Mouse (Mus musculus): Measurements from ENCODE around the gene Ranbp17. TPM values are rescaled to one million over a fixed set of nuclear protein-coding genes. Genes with fewer than 3 reads are reported as not detected.

The Ranbp17 gene
- polyA plus RNA-seq, 1 experiment from 2014 or later, result 11.1 TPM

- Histone ChIP-seq H3K27ac (ENCODE audit: low read length) (no peak overlapping the region), H3K4me1 (ENCODE audit: control insufficient read depth, insufficient read depth, low read length) (no peaks in the 10 kb centered on the region), H3K4me3 (ENCODE audit: low read depth, low read length) (no peak overlapping the region), H3K36me3 (ENCODE audit: control insufficient read depth, insufficient read depth, low read length) (no peaks in the 10 kb centered on the region), H3K27me3 (ENCODE audit: control insufficient read depth, insufficient read depth, low read length) (no peaks in the 10 kb centered on the region), H3K4me2 (replicated peaks; ENCODE audit: low read depth, low read length) (no peak overlapping the region), H3K9me3 (ENCODE audit: control insufficient read depth, low read depth, low read length) (no peaks in the 10 kb centered on the region), H3K9ac (replicated peaks; ENCODE audit: low read depth, low read length) (no peak overlapping the region)
- WGBS, result 83% methylated on average over 4 of the region's 4 CpGs
- ATAC-seq (ENCODE audit: insufficient number of reproducible peaks, insufficient read depth, low FRiP score, low read depth), result no peak
These were observed 21.0 kb upstream of the Ranbp17 start for GRCm38 (mm10) chr11:33534541-33534940.

GRCm38 (mm10) chr11:33533577-33533976, 20.0 kb upstream of the Ranbp17 start:
- Histone ChIP-seq H3K4me3 (ENCODE audit: low read depth, low read length) (no peak overlapping the region), H3K36me3 (ENCODE audit: control insufficient read depth, insufficient read depth, low read length) (no peaks in the 10 kb centered on the region), H3K27me3 (ENCODE audit: control insufficient read depth, insufficient read depth, low read length) (no peaks in the 10 kb centered on the region), H3K9me3 (ENCODE audit: control insufficient read depth, low read depth, low read length) (no peaks in the 10 kb centered on the region), H3K9ac (replicated peaks; ENCODE audit: low read depth, low read length) (no peak overlapping the region), H3K4me1 (ENCODE audit: control insufficient read depth, insufficient read depth, low read length) (no peaks in the 10 kb centered on the region), H3K4me2 (replicated peaks; ENCODE audit: low read depth, low read length) (no peak overlapping the region), H3K27ac (ENCODE audit: low read length) (no peak overlapping the region)
- WGBS, result 67% methylated on average over 3 of the region's 3 CpGs
- ATAC-seq (ENCODE audit: insufficient number of reproducible peaks, insufficient read depth, low FRiP score, low read depth), result no peak

GRCm38 (mm10) chr11:33529576-33529975, 16.0 kb upstream of the Ranbp17 start:
- Histone ChIP-seq H3K27me3 (ENCODE audit: control insufficient read depth, insufficient read depth, low read length) (no peaks in the 10 kb centered on the region), H3K36me3 (ENCODE audit: control insufficient read depth, insufficient read depth, low read length) (no peaks in the 10 kb centered on the region), H3K9me3 (ENCODE audit: control insufficient read depth, low read depth, low read length) (no peaks in the 10 kb centered on the region), H3K27ac (ENCODE audit: low read length) (no peak overlapping the region), H3K4me2 (replicated peaks; ENCODE audit: low read depth, low read length) (no peak overlapping the region), H3K4me1 (ENCODE audit: control insufficient read depth, insufficient read depth, low read length) (no peaks in the 10 kb centered on the region), H3K9ac (replicated peaks; ENCODE audit: low read depth, low read length) (no peak overlapping the region), H3K4me3 (ENCODE audit: low read depth, low read length) (no peak overlapping the region)
- WGBS, result 4% methylated on average over 2 of the region's 2 CpGs
- no peak for ATAC-seq (ENCODE audit: insufficient number of reproducible peaks, insufficient read depth, low FRiP score, low read depth)

GRCm38 (mm10) chr11:33512854-33513375, 631 bp downstream of the Ranbp17 start:
- Histone ChIP-seq H3K27me3 (ENCODE audit: control insufficient read depth, insufficient read depth, low read length) (no peaks in the 10 kb centered on the region), H3K4me1 (ENCODE audit: control insufficient read depth, insufficient read depth, low read length) (no peaks in the 10 kb centered on the region), H3K36me3 (ENCODE audit: control insufficient read depth, insufficient read depth, low read length) (no peaks in the 10 kb centered on the region), H3K9ac (replicated peaks; ENCODE audit: low read depth, low read length) (peak overlapping the region; percentile 59), H3K9me3 (ENCODE audit: control insufficient read depth, low read depth, low read length) (no peaks in the 10 kb centered on the region), H3K4me3 (ENCODE audit: low read depth, low read length) (peak overlapping the region; percentile 72), H3K27ac (ENCODE audit: low read length) (peak overlapping the region; percentile 55), H3K4me2 (replicated peaks; ENCODE audit: low read depth, low read length) (peak overlapping the region; percentile 46)
- peak; percentile 85 for ATAC-seq (ENCODE audit: insufficient number of reproducible peaks, insufficient read depth, low FRiP score, low read depth)
- under 1% methylated on average over 43 of the region's 43 CpGs for WGBS

- no peak overlapping the region for H3K9ac ChIP-seq (replicated peaks; ENCODE audit: low read depth, low read length)
- no peaks in the 10 kb centered on the region for H3K9me3 ChIP-seq (ENCODE audit: control insufficient read depth, low read depth, low read length)
- H3K27me3 ChIP-seq (ENCODE audit: control insufficient read depth, insufficient read depth, low read length), result no peaks in the 10 kb centered on the region
- H3K4me3 ChIP-seq (ENCODE audit: low read depth, low read length), result no peak overlapping the region
- no peak overlapping the region for H3K27ac ChIP-seq (ENCODE audit: low read length)
- no peaks in the 10 kb centered on the region for H3K4me1 ChIP-seq (ENCODE audit: control insufficient read depth, insufficient read depth, low read length)
- no peak overlapping the region for H3K4me2 ChIP-seq (replicated peaks; ENCODE audit: low read depth, low read length)
- no peaks in the 10 kb centered on the region for H3K36me3 ChIP-seq (ENCODE audit: control insufficient read depth, insufficient read depth, low read length)
- ATAC-seq (ENCODE audit: insufficient number of reproducible peaks, insufficient read depth, low FRiP score, low read depth), result no peak
These were observed 4.1 kb downstream of the Ranbp17 start for GRCm38 (mm10) chr11:33509401-33509800.

- H3K9me3 ChIP-seq (ENCODE audit: control insufficient read depth, low read depth, low read length), result no peaks in the 10 kb centered on the region
- no peaks in the 10 kb centered on the region for H3K4me1 ChIP-seq (ENCODE audit: control insufficient read depth, insufficient read depth, low read length)
- no peak overlapping the region for H3K27ac ChIP-seq (ENCODE audit: low read length)
- no peak for ATAC-seq (ENCODE audit: insufficient number of reproducible peaks, insufficient read depth, low FRiP score, low read depth)
- WGBS, result 41% methylated on average over 4 of the region's 4 CpGs
- no peaks in the 10 kb centered on the region for H3K36me3 ChIP-seq (ENCODE audit: control insufficient read depth, insufficient read depth, low read length)
- no peaks in the 10 kb centered on the region for H3K27me3 ChIP-seq (ENCODE audit: control insufficient read depth, insufficient read depth, low read length)
- H3K9ac ChIP-seq (replicated peaks; ENCODE audit: low read depth, low read length), result no peak overlapping the region
- no peak overlapping the region for H3K4me3 ChIP-seq (ENCODE audit: low read depth, low read length)
- H3K4me2 ChIP-seq (replicated peaks; ENCODE audit: low read depth, low read length), result no peak overlapping the region
These were observed 27.8 kb downstream of the Ranbp17 start for GRCm38 (mm10) chr11:33485746-33486145.

- H3K27me3 ChIP-seq (ENCODE audit: control insufficient read depth, insufficient read depth, low read length), result no peaks in the 10 kb centered on the region
- no peaks in the 10 kb centered on the region; the same call in 1 of the 2 replicates for H3K36me3 ChIP-seq (ENCODE audit: control insufficient read depth, insufficient read depth, low read length)
- no peak overlapping the region for H3K27ac ChIP-seq (ENCODE audit: low read length)
- WGBS, result 81% methylated on average over 10 of the region's 10 CpGs
- no peak overlapping the region for H3K4me3 ChIP-seq (ENCODE audit: low read depth, low read length)
- no peaks in the 10 kb centered on the region for H3K9me3 ChIP-seq (ENCODE audit: control insufficient read depth, low read depth, low read length)
- ATAC-seq (ENCODE audit: insufficient number of reproducible peaks, insufficient read depth, low FRiP score, low read depth), result no peak
- H3K4me2 ChIP-seq (replicated peaks; ENCODE audit: low read depth, low read length), result no peak overlapping the region
- H3K9ac ChIP-seq (replicated peaks; ENCODE audit: low read depth, low read length), result no peak overlapping the region
- H3K4me1 ChIP-seq (ENCODE audit: control insufficient read depth, insufficient read depth, low read length), result no peaks in the 10 kb centered on the region
These were observed 33.1 kb downstream of the Ranbp17 start for GRCm38 (mm10) chr11:33480410-33480809.

GRCm38 (mm10) chr11:33479209-33479608, 34.3 kb downstream of the Ranbp17 start:
- Histone ChIP-seq H3K27ac (ENCODE audit: low read length) (no peak overlapping the region), H3K4me3 (ENCODE audit: low read depth, low read length) (no peak overlapping the region), H3K9me3 (ENCODE audit: control insufficient read depth, low read depth, low read length) (no peaks in the 10 kb centered on the region), H3K36me3 (ENCODE audit: control insufficient read depth, insufficient read depth, low read length) (no peaks in the 10 kb centered on the region; the same call in 1 of the 2 replicates), H3K27me3 (ENCODE audit: control insufficient read depth, insufficient read depth, low read length) (no peaks in the 10 kb centered on the region), H3K9ac (replicated peaks; ENCODE audit: low read depth, low read length) (no peak overlapping the region), H3K4me1 (ENCODE audit: control insufficient read depth, insufficient read depth, low read length) (no peaks in the 10 kb centered on the region), H3K4me2 (replicated peaks; ENCODE audit: low read depth, low read length) (no peak overlapping the region)
- no peak for ATAC-seq (ENCODE audit: insufficient number of reproducible peaks, insufficient read depth, low FRiP score, low read depth)
- WGBS, result 87% methylated on average over 4 of the region's 4 CpGs

GRCm38 (mm10) chr11:33476634-33477033, 36.9 kb downstream of the Ranbp17 start:
- Histone ChIP-seq H3K4me3 (ENCODE audit: low read depth, low read length) (no peak overlapping the region), H3K27ac (ENCODE audit: low read length) (no peak overlapping the region), H3K4me1 (ENCODE audit: control insufficient read depth, insufficient read depth, low read length) (no peaks in the 10 kb centered on the region), H3K4me2 (replicated peaks; ENCODE audit: low read depth, low read length) (no peak overlapping the region), H3K9me3 (ENCODE audit: control insufficient read depth, low read depth, low read length) (no peaks in the 10 kb centered on the region), H3K27me3 (ENCODE audit: control insufficient read depth, insufficient read depth, low read length) (no peaks in the 10 kb centered on the region), H3K36me3 (ENCODE audit: control insufficient read depth, insufficient read depth, low read length) (no peaks in the 10 kb centered on the region; the same call in 1 of the 2 replicates), H3K9ac (replicated peaks; ENCODE audit: low read depth, low read length) (no peak overlapping the region)
- WGBS, result 92% methylated on average over 2 of the region's 2 CpGs
- ATAC-seq (ENCODE audit: insufficient number of reproducible peaks, insufficient read depth, low FRiP score, low read depth), result no peak

Data from stomach, embryonic 14.5 days (tissue).